Mouse (Mus musculus) midbrain, embryonic 16.5 days (tissue): ENCODE measurements around the gene Gm815. TPM values are rescaled to one million over a fixed set of nuclear protein-coding genes. Genes with fewer than 3 reads are reported as not detected.

ENCODE experiments used
- ATAC-seq: fragments of 200-750 bp; cut with Nextera tagmentation; 2 replicates; pipeline ENCODE4 v1.8.0; 2017; ENCODE audit warnings: moderate TSS enrichment
- H3K27ac ChIP-seq: fragments of 300-500 bp; sonication (generic); 2 replicates; pipeline ENCODE4 v1.5.1; 2014; ENCODE audit warnings: mild to moderate bottlenecking, low read length, mixed read lengths
- H3K27me3 ChIP-seq: fragments of 300-500 bp; sonication (generic); 2 replicates; pipeline ENCODE4 v1.6.1; 2014; ENCODE audit warnings: low read depth, low read length, mixed read lengths; ENCODE audit not compliant: control insufficient read depth, insufficient read depth
- H3K36me3 ChIP-seq: fragments of 300-500 bp; sonication (generic); 2 replicates; pipeline ENCODE4 v1.6.1; 2014; ENCODE audit warnings: mild to moderate bottlenecking, low read length, moderate library complexity, mixed read lengths; ENCODE audit not compliant: control insufficient read depth, insufficient read depth
- H3K4me1 ChIP-seq: fragments of 300-500 bp; sonication (generic); 2 replicates; pipeline ENCODE4 v1.6.1; 2014; ENCODE audit warnings: mild to moderate bottlenecking, low read length, mixed read lengths; ENCODE audit not compliant: control insufficient read depth, insufficient read depth
- H3K4me2 ChIP-seq: fragments of 300-500 bp; sonication (generic); 2 replicates; pipeline ENCODE4 v1.6.1; 2014; ENCODE audit warnings: mild to moderate bottlenecking, low read length, mixed read lengths
- H3K4me3 ChIP-seq: fragments of 300-500 bp; sonication (generic); 2 replicates; pipeline ENCODE4 v1.5.1; 2014; ENCODE audit warnings: low read depth, mild to moderate bottlenecking, low read length, moderate library complexity, mixed read lengths
- H3K9ac ChIP-seq: fragments of 300-500 bp; sonication (generic); 2 replicates; pipeline ENCODE4 v1.6.1; 2014; ENCODE audit warnings: low read depth, low read length, mixed read lengths
- H3K9me3 ChIP-seq: fragments of 300-500 bp; sonication (generic); replicated peaks from 2 replicates; pipeline ENCODE4 v1.6.1; 2014; ENCODE audit warnings: mild to moderate bottlenecking, low read length, mixed read lengths; ENCODE audit not compliant: control insufficient read depth, poor library complexity, severe bottlenecking
- WGBS: fragments of 180-500 bp; shearing (Covaris S2); extraction: QIAGEN DNeasy Blood & Tissue Kit; methylation state at CpG from one replicate; pipeline ENCODE4 v1.1.7; 2014; 5-methylcytosine and 5-hydroxymethylcytosine counted together
- polyA plus RNA-seq: library from polyadenylated mRNA; unstranded; fragments of >200 nt; fragmentation: Nextera tagmentation; extraction: Ambion mirVana; gene quantifications from 2 replicates; pipeline ENCODE4 v1.2.1, GENCODE M21; 2015

Gene Gm815
- polyA plus RNA-seq, 1 experiment from 2014 or later: not detected

DNA sequence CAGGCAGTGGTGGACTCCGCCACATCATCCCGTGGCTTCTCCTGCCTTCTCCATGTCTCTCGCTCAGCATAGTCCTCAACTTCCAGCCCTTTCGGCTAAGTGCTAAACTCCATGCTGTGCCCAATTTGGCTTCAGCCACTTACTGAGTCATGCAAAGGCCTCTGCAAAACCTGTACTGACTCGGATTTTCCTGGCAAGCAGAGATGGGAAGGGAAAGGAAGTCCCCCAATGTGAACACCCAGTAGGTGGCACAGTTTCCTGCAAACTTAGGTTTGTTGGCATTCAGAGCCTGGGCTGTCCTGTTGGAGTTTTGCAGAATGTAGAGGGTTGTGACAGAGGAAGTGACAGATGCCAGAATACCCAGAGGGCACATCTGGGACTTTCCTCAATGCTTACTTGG lies 7.2 kb downstream of the Gm815 start:
- H3K27ac ChIP-seq: no peak overlapping the region
- WGBS: 73% methylated on average over 5 of the region's 5 CpGs

DNA sequence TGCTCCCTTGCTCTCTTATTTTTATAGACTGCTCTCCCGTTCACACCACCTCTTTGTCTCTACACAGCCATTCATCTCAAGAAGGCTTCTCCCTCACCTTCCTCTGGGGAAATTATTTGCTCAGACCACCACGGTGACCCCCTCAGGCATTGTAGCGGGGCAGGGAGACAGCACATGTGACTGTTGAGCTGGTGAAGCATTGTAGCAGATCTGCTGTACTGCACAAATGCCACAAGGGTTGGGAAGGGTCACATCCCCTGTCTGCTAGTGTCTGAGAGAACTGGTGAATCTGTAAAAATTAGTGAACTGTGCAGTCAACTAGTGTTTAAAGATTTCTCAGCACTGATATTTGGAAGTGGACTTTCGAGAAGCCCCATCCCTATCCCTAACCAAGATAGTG lies 16.5 kb downstream of the Gm815 start:
- Histone ChIP-seq H3K27ac (no peak overlapping the region), H3K4me1 (no peaks in the 10 kb centered on the region), H3K9me3 (no peaks in the 10 kb centered on the region), H3K27me3 (no peaks in the 10 kb centered on the region), H3K4me3 (no peak overlapping the region), H3K4me2 (no peak overlapping the region), H3K9ac (no peak overlapping the region), H3K36me3 (no peaks in the 10 kb centered on the region)
- ATAC-seq: no peak
- 62% methylated on average over 4 of the region's 4 CpGs for WGBS

More for the DNA sequence above, 7.2 kb downstream of the Gm815 start:
- Histone ChIP-seq H3K9me3 (no peaks in the 10 kb centered on the region), H3K27me3 (no peaks in the 10 kb centered on the region), H3K4me1 (no peaks in the 10 kb centered on the region), H3K4me3 (no peak overlapping the region), H3K4me2 (no peak overlapping the region), H3K9ac (no peak overlapping the region), H3K36me3 (no peaks in the 10 kb centered on the region)
- ATAC-seq: no peak

DNA sequence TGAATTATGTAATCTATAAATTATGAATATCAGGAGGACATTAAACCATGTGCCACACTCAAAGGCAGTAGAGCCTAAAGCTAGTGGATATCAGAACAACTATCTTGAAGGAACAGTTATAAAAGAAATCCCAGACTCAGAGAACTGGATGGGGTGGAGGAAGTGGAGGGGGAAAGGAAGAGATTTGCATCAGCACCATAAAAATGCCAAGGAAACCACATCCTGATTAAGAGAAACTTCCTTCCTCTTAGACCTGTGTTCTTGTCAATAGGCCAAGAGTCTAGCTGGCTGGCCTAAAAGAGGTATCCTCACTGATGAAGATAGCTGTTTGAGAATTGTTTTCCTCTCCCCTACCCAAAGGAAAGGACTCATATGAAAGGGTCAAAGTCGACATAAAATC lies 28.6 kb downstream of the Gm815 start:
- 77% methylated on average over 1 of the region's 1 CpGs for WGBS

DNA sequence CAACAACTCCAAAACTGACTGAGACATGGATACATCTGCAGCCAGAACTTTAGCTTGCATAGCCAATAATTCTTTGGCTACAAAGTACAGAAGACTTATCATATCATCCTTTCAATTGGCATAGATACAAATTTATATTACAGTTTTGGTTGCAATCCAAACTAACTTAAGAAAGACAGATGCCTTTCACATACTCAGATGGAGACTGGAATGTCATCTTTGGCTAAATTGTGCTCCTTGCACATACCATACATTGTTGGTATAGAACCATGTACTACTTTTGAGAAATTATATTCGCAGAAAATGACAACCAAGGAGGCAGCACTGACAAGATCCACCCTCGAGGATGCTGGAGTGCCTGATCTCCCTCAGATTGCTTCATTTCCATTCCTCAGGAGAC lies 35.1 kb downstream of the Gm815 start:
- Histone ChIP-seq H3K27ac (no peak overlapping the region), H3K4me3 (no peak overlapping the region), H3K4me1 (no peaks in the 10 kb centered on the region), H3K36me3 (no peaks in the 10 kb centered on the region), H3K9ac (no peak overlapping the region), H3K4me2 (no peak overlapping the region), H3K27me3 (no peaks in the 10 kb centered on the region), H3K9me3 (no peaks in the 10 kb centered on the region)
- no peak for ATAC-seq
- 79% methylated on average over 2 of the region's 2 CpGs for WGBS

More for the DNA sequence above, 28.6 kb downstream of the Gm815 start:
- ATAC-seq: no peak
- H3K9me3 ChIP-seq: no peaks in the 10 kb centered on the region
- no peak overlapping the region for H3K27ac ChIP-seq
- no peaks in the 10 kb centered on the region for H3K27me3 ChIP-seq
- no peaks in the 10 kb centered on the region for H3K4me1 ChIP-seq
- H3K4me3 ChIP-seq: no peak overlapping the region
- H3K36me3 ChIP-seq: no peaks in the 10 kb centered on the region
- no peak overlapping the region for H3K9ac ChIP-seq
- no peak overlapping the region for H3K4me2 ChIP-seq

DNA sequence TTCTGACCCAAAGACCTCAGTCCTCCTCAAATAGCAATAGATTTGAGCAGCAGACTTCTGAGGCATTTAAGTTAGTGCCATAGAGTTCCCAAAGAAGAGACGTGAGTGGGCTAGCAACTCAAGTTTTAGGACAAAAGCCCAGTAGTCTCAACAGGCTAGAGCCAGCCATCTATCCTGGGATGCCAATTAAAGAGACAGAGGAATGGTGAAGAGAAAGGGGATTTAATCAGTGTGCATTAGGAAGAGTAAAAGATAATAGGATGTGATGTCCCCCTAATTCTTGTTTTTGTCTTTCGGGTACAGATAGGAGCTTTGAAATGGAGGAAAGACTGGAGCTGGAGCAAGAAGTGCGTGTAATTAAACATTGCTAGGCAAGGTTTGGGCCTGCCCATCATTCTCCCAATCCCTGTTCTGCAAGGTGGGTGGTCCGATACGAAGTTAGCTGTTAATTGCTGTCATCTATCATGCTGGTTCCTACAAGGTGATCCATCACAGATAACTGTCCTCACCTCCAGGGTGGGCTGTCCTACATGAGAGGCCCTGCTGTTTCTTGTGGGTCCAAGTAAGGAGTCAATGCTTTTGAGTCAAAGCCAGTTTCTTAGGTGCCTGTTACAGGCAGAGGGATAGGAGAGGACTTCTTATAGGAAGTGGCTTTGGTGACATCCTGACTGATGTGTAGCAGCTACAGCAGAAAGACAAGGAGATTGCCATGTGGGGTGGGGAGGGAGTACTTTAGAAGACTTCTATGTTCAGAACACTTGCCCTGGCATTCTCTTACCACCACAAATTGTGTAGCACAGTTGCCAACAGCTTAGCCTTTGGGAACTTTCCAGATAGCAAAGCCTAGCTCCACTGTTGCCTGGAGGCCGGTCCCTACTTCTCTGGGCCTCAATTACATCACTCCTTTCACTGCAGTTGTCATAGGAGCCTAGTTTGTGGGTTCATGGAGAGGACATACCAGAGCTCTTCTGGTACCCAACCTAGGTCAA lies 44.9 kb downstream of the Gm815 start:
- no peak for ATAC-seq
- Histone ChIP-seq H3K27me3 (no peaks in the 10 kb centered on the region), H3K9ac (no peak overlapping the region), H3K9me3 (no peaks in the 10 kb centered on the region), H3K4me3 (no peak overlapping the region), H3K4me2 (no peak overlapping the region), H3K27ac (no peak overlapping the region), H3K36me3 (no peaks in the 10 kb centered on the region), H3K4me1 (no peaks in the 10 kb centered on the region)
- WGBS: 74% methylated on average over 6 of the region's 6 CpGs

DNA sequence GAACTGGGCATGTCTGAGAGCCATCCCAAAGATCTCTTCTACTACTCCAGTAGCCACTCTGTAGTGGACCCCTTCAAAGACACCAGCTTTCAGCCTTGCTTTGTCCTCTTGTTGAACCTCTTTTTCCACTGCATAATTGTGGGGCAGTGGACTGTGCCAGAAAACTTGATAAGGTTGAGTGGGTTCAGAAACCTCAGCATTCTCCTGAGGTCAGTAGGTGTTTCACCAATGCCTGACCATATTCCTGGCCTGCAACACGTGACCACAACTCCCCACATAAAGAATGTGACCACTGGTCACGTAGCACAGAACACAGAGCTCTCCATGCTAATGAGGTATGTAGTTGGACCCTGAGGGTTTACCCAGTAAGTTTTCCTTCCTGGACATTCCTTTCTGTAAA lies 48.5 kb downstream of the Gm815 start:
- no peaks in the 10 kb centered on the region for H3K36me3 ChIP-seq
- H3K27me3 ChIP-seq: no peaks in the 10 kb centered on the region
- no peak overlapping the region for H3K4me2 ChIP-seq
- no peak overlapping the region for H3K9ac ChIP-seq
- H3K4me3 ChIP-seq: no peak overlapping the region
- no peak overlapping the region for H3K27ac ChIP-seq
- no peak for ATAC-seq
- 71% methylated on average over 2 of the region's 2 CpGs for WGBS
- H3K9me3 ChIP-seq: no peaks in the 10 kb centered on the region
- H3K4me1 ChIP-seq: no peaks in the 10 kb centered on the region; the same call in 1 of the 2 replicates
